In genomic region chr2:130839528-130839873, GRCm38 (mm10) we compare ENCODE assay signal across 8 mouse cellular contexts.
DNase-seq lines count a peak whose midpoint lies in the region; ATAC-seq and TF ChIP-seq lines count a peak whose summit lies in the region.

No protein-coding gene starts in this region.

- under 1% methylated on average over 19 of the region's 19 CpGs for WGBS in heart, embryonic 13.5 days
- under 1% methylated on average over 19 of the region's 19 CpGs for WGBS in embryonic facial prominence, embryonic 13.5 days
- under 1% methylated on average over 19 of the region's 19 CpGs for WGBS in intestine, embryonic 15.5 days

- TF ChIP-seq CTCF in CH12.LX (conservative IDR thresholded peaks at IDR 0.05 in 1 of 2, IDR thresholded peaks at IDR 0.05 in 1 of 2; ENCODE audit: low read depth in 2 of 2, low read length in 2 of 2), result peak in 1 of 2 experiments; percentile 38; a peak in 2 of 4 replicates

- dilution Hi-C loops in CH12.LX (cut with MboI; ENCODE audit: extremely low pct_ligation_motif_present, extremely low pct_unique_long_range_greater_than_20kb, low sequenced_read_pairs), result no loop called here

- TF ChIP-seq RAD21 in CH12.LX (IDR thresholded peaks at IDR 0.05; ENCODE audit: low read depth, low read length), result no peak; the same call in 1 of the 2 replicates

- peak overlapping the region; percentile 98 for H3K9ac ChIP-seq in heart, embryonic 13.5 days
- H3K9ac ChIP-seq in CH12.LX (ENCODE audit: insufficient read depth, low read depth), result peak overlapping the region; percentile 73
- H3K9ac ChIP-seq in embryonic facial prominence, embryonic 13.5 days, result peak overlapping the region; percentile 90
- peak overlapping the region; percentile 75 for H3K9ac ChIP-seq in intestine, embryonic 15.5 days

- peak overlapping the region; percentile 96 for H3K27ac ChIP-seq in heart, embryonic 13.5 days (replicated peaks)
- H3K27ac ChIP-seq in CH12.LX (ENCODE audit: insufficient read depth, low read depth), result no peak overlapping the region
- H3K27ac ChIP-seq in embryonic facial prominence, embryonic 13.5 days, result peak overlapping the region; percentile 99
- H3K27ac ChIP-seq in intestine, embryonic 15.5 days, result peak overlapping the region; percentile 91

- no peak for DNase-seq in heart, postnatal 10 days
- DNase-seq in CH12.LX (ENCODE audit: extremely low read depth) (no peak), adipocyte (ENCODE audit: low spot score) (no peak)
- DNase-seq in left cerebral cortex, adult 18-20 months (ENCODE audit: low spot score in 2 of 2), result no peak

- no peaks in the 10 kb centered on the region for H3K9me3 ChIP-seq in heart, embryonic 13.5 days
- H3K9me3 ChIP-seq in CH12.LX (replicated peaks; ENCODE audit: low read length), result no peaks in the 10 kb centered on the region
- no peaks in the 10 kb centered on the region for H3K9me3 ChIP-seq in embryonic facial prominence, embryonic 13.5 days
- H3K9me3 ChIP-seq in intestine, embryonic 15.5 days, result no peaks in the 10 kb centered on the region

- peak overlapping the region; percentile 97 for H3K4me3 ChIP-seq in heart, embryonic 13.5 days
- H3K4me3 ChIP-seq in CH12.LX (replicated peaks in 1 of 3; ENCODE audit: low read depth in 2 of 3, low read length in 2 of 3, poor library complexity in 1 of 3), result peak overlapping the region; percentile 74 to 85 (median 79)
- peak overlapping the region; percentile 89 for H3K4me3 ChIP-seq in embryonic facial prominence, embryonic 13.5 days
- H3K4me3 ChIP-seq in intestine, embryonic 15.5 days (replicated peaks), result peak overlapping the region; percentile 82

- H3K27me3 ChIP-seq in heart, embryonic 13.5 days (replicated peaks), result no peaks in the 10 kb centered on the region
- H3K27me3 ChIP-seq in CH12.LX (replicated peaks), result peaks cover 11% of the 10 kb centered on the region
- no peaks in the 10 kb centered on the region for H3K27me3 ChIP-seq in embryonic facial prominence, embryonic 13.5 days
- H3K27me3 ChIP-seq in intestine, embryonic 15.5 days (replicated peaks), result no peaks in the 10 kb centered on the region

- H3K79me2 ChIP-seq in CH12.LX (replicated peaks; ENCODE audit: control insufficient read depth, extremely low read depth, insufficient read depth, poor library complexity, severe bottlenecking), result no peaks in the 10 kb centered on the region; the same call in 1 of the 2 replicates

- peak overlapping the region; percentile 72 for H3K4me2 ChIP-seq in heart, embryonic 13.5 days
- peak overlapping the region; percentile 87 for H3K4me2 ChIP-seq in CH12.LX (ENCODE audit: insufficient read depth, low read depth, poor library complexity, severe bottlenecking)
- peak overlapping the region; percentile 84 for H3K4me2 ChIP-seq in embryonic facial prominence, embryonic 13.5 days
- peak overlapping the region; percentile 91 for H3K4me2 ChIP-seq in intestine, embryonic 15.5 days (replicated peaks)

- intact Hi-C loops in heart, postnatal 10 days (cut with DNase I), result no loop called here

- TF ChIP-seq POLR2A in CH12.LX (IDR thresholded peaks at IDR 0.05; ENCODE audit: low read depth, low read length), result no peak

- H3K36me3 ChIP-seq in heart, embryonic 13.5 days, result peaks cover 35% of the 10 kb centered on the region
- H3K36me3 ChIP-seq in CH12.LX (replicated peaks in 1 of 2; ENCODE audit: control insufficient read depth in 1 of 2, insufficient read depth in 1 of 2, low read length in 1 of 2), result no peaks in the 10 kb centered on the region
- H3K36me3 ChIP-seq in embryonic facial prominence, embryonic 13.5 days, result 0 out of 2 replicates have a peak, but pooled peaks cover 6% of the 10 kb centered on the region
- H3K36me3 ChIP-seq in intestine, embryonic 15.5 days, result no peaks in the 10 kb centered on the region

- in situ Hi-C loops in CH12.LX (cut with MboI; ENCODE audit: low pct_ligation_motif_present, low pct_unique_long_range_greater_than_20kb, low sequenced_read_pairs), result no loop called here

- ATAC-seq in heart, embryonic 13.5 days (ENCODE audit: extremely low read depth, insufficient number of reproducible peaks, low FRiP score, low TSS enrichment), result peak; percentile 12; the same call in 1 of the 2 replicates
- ATAC-seq in embryonic facial prominence, embryonic 13.5 days (ENCODE audit: insufficient number of reproducible peaks, insufficient read depth, low FRiP score, low TSS enrichment, low read depth), result peak; percentile 56
- peak; percentile 51 for ATAC-seq in intestine, embryonic 15.5 days
- peak; percentile 41; the same call in 1 of the 2 replicates for ATAC-seq in monocyte, adult 5-6 weeks (replicated peaks; ENCODE audit: insufficient number of reproducible peaks, low FRiP score, low TSS enrichment, poor library complexity, severe bottlenecking)

- no peak for TF ChIP-seq EP300 in CH12.LX (IDR thresholded peaks at IDR 0.05; ENCODE audit: low read length)

- peaks cover 58% of the 10 kb centered on the region for H3K4me1 ChIP-seq in heart, embryonic 13.5 days
- H3K4me1 ChIP-seq in CH12.LX (ENCODE audit: control insufficient read depth in 1 of 2, insufficient read depth in 2 of 2), result peaks cover 2 to 11% of the 10 kb centered on the region in 2 experiments; a peak in 3 of 4 replicates
- H3K4me1 ChIP-seq in embryonic facial prominence, embryonic 13.5 days, result peaks cover 25% of the 10 kb centered on the region
- H3K4me1 ChIP-seq in intestine, embryonic 15.5 days (replicated peaks), result peaks cover 14% of the 10 kb centered on the region; the same call in 1 of the 2 replicates

TF ChIP-seq in CH12.LX, 34 proteins besides CTCF, POLR2A, EP300 and RAD21:
- TF ChIP-seq ELF1 (IDR thresholded peaks at IDR 0.05; ENCODE audit: low read depth, low read length), result no peak
- no peak for TF ChIP-seq ZNF384 (IDR thresholded peaks at IDR 0.05; ENCODE audit: low read depth, low read length)
- 0 out of 2 replicates have a peak, but pooled peaks have one; percentile 47 for TF ChIP-seq UBTF (IDR thresholded peaks at IDR 0.05; ENCODE audit: low read depth, low read length)
- no peak for TF ChIP-seq MEF2A (IDR thresholded peaks at IDR 0.05; ENCODE audit: borderline replicate concordance, low read depth, low read length)
- TF ChIP-seq TBP (conservative IDR thresholded peaks at IDR 0.05; ENCODE audit: low read depth, low read length), result no peak
- TF ChIP-seq SMC3 (IDR thresholded peaks at IDR 0.05; ENCODE audit: low read depth, low read length), result no peak
- TF ChIP-seq MAX (IDR thresholded peaks at IDR 0.05; ENCODE audit: low read length), result no peak; the same call in 1 of the 2 replicates
- TF ChIP-seq NELFE (IDR thresholded peaks at IDR 0.05; ENCODE audit: low read depth, low read length), result no peak
- no peak for TF ChIP-seq PAX5 (IDR thresholded peaks at IDR 0.05; ENCODE audit: low read length)
- no peak for TF ChIP-seq JUN (IDR thresholded peaks at IDR 0.05; ENCODE audit: insufficient read depth, low read depth, low read length)
- no peak for TF ChIP-seq IRF4 (IDR thresholded peaks at IDR 0.05; ENCODE audit: low read depth, low read length)
- peak; percentile 23; the same call in 1 of the 2 replicates for TF ChIP-seq SIN3A (IDR thresholded peaks at IDR 0.05; ENCODE audit: low read length)
- no peak for TF ChIP-seq GABPA (IDR thresholded peaks at IDR 0.05; ENCODE audit: insufficient replicate concordance, low read depth, low read length)
- TF ChIP-seq E2F4 (IDR thresholded peaks at IDR 0.05; ENCODE audit: insufficient replicate concordance, low read depth, low read length), result no peak
- no peak for TF ChIP-seq KAT2A (IDR thresholded peaks at IDR 0.05; ENCODE audit: insufficient replicate concordance, low read length)
- TF ChIP-seq MYC (IDR thresholded peaks at IDR 0.05; ENCODE audit: low read depth, low read length), result no peak
- TF ChIP-seq ZC3H11A (IDR thresholded peaks at IDR 0.05; ENCODE audit: low read depth, low read length), result no peak
- no peak for TF ChIP-seq USF2 (conservative IDR thresholded peaks at IDR 0.05; ENCODE audit: low read depth, low read length)
- 0 out of 2 replicates have a peak, but pooled peaks have one; percentile 1 for TF ChIP-seq ZMIZ1 (IDR thresholded peaks at IDR 0.05; ENCODE audit: low read depth, low read length)
- TF ChIP-seq POLR2AphosphoS2 (IDR thresholded peaks at IDR 0.05; ENCODE audit: low read depth, low read length), result no peak
- no peak for TF ChIP-seq NRF1 (IDR thresholded peaks at IDR 0.05; ENCODE audit: low read depth, low read length)
- no peak for TF ChIP-seq ETS1 (conservative IDR thresholded peaks at IDR 0.05; ENCODE audit: low read depth, low read length)
- peak; percentile 14; the same call in 1 of the 2 replicates for TF ChIP-seq HCFC1 (IDR thresholded peaks at IDR 0.05; ENCODE audit: low read depth, low read length)
- TF ChIP-seq CHD1 (IDR thresholded peaks at IDR 0.05; ENCODE audit: low read depth, low read length), result no peak
TF ChIP-seq in CH12.LX: peak in this region for 4.
